Comparison of ENCODE assay signal across 8 mouse cellular contexts in the genomic region with DNA sequence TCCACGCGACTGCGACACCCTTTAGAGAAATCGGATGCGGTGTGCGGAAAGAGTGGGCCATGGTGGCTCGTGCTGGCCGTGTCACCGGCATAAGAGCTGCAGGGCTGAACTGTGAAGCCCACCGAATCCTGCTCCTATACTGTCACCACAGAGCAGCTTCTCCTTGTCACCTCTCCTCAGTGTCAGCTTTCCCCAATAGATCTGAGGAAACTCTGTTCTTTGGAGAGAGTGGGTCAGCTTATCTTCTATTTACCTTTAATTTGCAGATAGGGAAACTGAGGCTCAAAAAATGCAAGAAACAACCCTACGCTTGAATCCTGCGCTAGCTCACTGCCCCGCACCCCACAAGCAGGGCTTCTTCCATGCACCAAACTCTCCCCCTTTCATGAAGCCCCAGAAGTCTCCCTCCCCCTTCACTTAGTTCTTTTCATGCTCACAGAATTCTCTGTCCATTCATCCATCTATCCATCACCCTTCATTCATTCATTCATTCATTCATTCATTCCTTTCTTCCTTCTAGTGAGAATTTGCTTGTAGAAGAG. TPM values are rescaled to one million over a fixed set of nuclear protein-coding genes. Genes with fewer than 3 reads are reported as not detected.
DNase-seq lines count a peak whose midpoint lies in the region; ATAC-seq and TF ChIP-seq lines count a peak whose summit lies in the region.

No protein-coding gene starts in this region.

- no peak for DNase-seq in gastrocnemius, adult 2 months
- no peak for DNase-seq in gastrocnemius, postnatal 4 days (ENCODE audit: low spot score in 2 of 2)
- DNase-seq in testis, postnatal 14 days (ENCODE audit: low spot score), result no peak
- DNase-seq in MN1 (ENCODE audit: low spot score), result no peak

- ATAC-seq in limb, embryonic 15.5 days (ENCODE audit: insufficient number of reproducible peaks, low FRiP score, low TSS enrichment, low read depth), result no peak; the same call in 1 of the 2 replicates
- no peak for ATAC-seq in stomach, embryonic 16.5 days (ENCODE audit: insufficient read depth, low FRiP score)
- no peak for ATAC-seq in frontal cortex, adult (ENCODE audit: low TSS enrichment)

- no peaks in the 10 kb centered on the region for H3K9me3 ChIP-seq in limb, embryonic 15.5 days
- no peaks in the 10 kb centered on the region; the same call in 1 of the 2 replicates for H3K9me3 ChIP-seq in stomach, embryonic 16.5 days (replicated peaks; ENCODE audit: control insufficient read depth, low read length)

- TF ChIP-seq CTCF in gastrocnemius, adult 2 months (IDR thresholded peaks at IDR 0.05), result no peak
- no peak for TF ChIP-seq CTCF in testis, adult 2 months (IDR thresholded peaks at IDR 0.05; ENCODE audit: control insufficient read depth, insufficient read depth, insufficient replicate concordance, low read depth, low read length)

- H3K4me2 ChIP-seq in limb, embryonic 15.5 days, result peak overlapping the region; percentile 72
- peak overlapping the region; percentile 72 for H3K4me2 ChIP-seq in stomach, embryonic 16.5 days (ENCODE audit: low read depth, low read length)

- peak overlapping the region; percentile 95 for H3K27ac ChIP-seq in gastrocnemius, adult 2 months
- H3K27ac ChIP-seq in testis, adult 2 months (ENCODE audit: control insufficient read depth, insufficient read depth, low read depth, low read length), result peak overlapping the region; percentile 59
- peak overlapping the region; percentile 91 for H3K27ac ChIP-seq in limb, embryonic 15.5 days
- H3K27ac ChIP-seq in stomach, embryonic 16.5 days (ENCODE audit: low read length), result peak overlapping the region; percentile 87

- H3K4me3 ChIP-seq in gastrocnemius, adult 2 months, result peak overlapping the region; percentile 85
- peak overlapping the region; percentile 91 for H3K4me3 ChIP-seq in testis, adult 2 months (ENCODE audit: control insufficient read depth, low read depth, low read length)
- peak overlapping the region; percentile 79 for H3K4me3 ChIP-seq in limb, embryonic 15.5 days
- peak overlapping the region; percentile 78 for H3K4me3 ChIP-seq in stomach, embryonic 16.5 days (replicated peaks; ENCODE audit: low read length)

- H3K36me3 ChIP-seq in testis, adult 2 months (ENCODE audit: control insufficient read depth, insufficient read depth, low read length), result no peaks in the 10 kb centered on the region
- H3K36me3 ChIP-seq in limb, embryonic 15.5 days, result no peaks in the 10 kb centered on the region
- H3K36me3 ChIP-seq in stomach, embryonic 16.5 days (ENCODE audit: control insufficient read depth, insufficient read depth, low read length), result no peaks in the 10 kb centered on the region

- peaks cover 8% of the 10 kb centered on the region for H3K4me1 ChIP-seq in testis, adult 2 months (ENCODE audit: control insufficient read depth, insufficient read depth, low read length)
- peaks cover 28% of the 10 kb centered on the region for H3K4me1 ChIP-seq in limb, embryonic 15.5 days
- peaks cover 11% of the 10 kb centered on the region for H3K4me1 ChIP-seq in stomach, embryonic 16.5 days (ENCODE audit: control insufficient read depth, insufficient read depth, low read length)

- 9% methylated on average over 13 of the region's 13 CpGs for WGBS in limb, embryonic 15.5 days
- 12% methylated on average over 13 of the region's 13 CpGs for WGBS in stomach, embryonic 16.5 days

- H3K27me3 ChIP-seq in testis, adult 2 months (ENCODE audit: control insufficient read depth, insufficient read depth, low read length), result no peaks in the 10 kb centered on the region
- no peaks in the 10 kb centered on the region for H3K27me3 ChIP-seq in limb, embryonic 15.5 days
- H3K27me3 ChIP-seq in stomach, embryonic 16.5 days (ENCODE audit: control insufficient read depth, insufficient read depth, low read length), result no peaks in the 10 kb centered on the region

- peak overlapping the region; percentile 92 for H3K9ac ChIP-seq in limb, embryonic 15.5 days
- peak overlapping the region; percentile 95 for H3K9ac ChIP-seq in stomach, embryonic 16.5 days (ENCODE audit: low read length)

- intact Hi-C loops in gastrocnemius, adult 2 months (cut with DNase I), result loop anchor here (2.0 kb wide), 1 partner anchor 26 kb away; a partner anchor contains a TSS

- no peak for TF ChIP-seq POLR2A in testis, adult 2 months (IDR thresholded peaks at IDR 0.05; ENCODE audit: control insufficient read depth, low read depth, low read length)

RNA-seq across cellular contexts. Expression of a gene that starts 0.4 kb away (rescaled TPM):
- 10 to 100 TPM; 34.4 to 52.4 TPM for total RNA-seq in gastrocnemius, adult 2 months (2021)
- 100 to 1,000 TPM; 113 to 127 TPM for total RNA-seq in gastrocnemius, postnatal 4 days (2021)
- 41.1 and 41.3 TPM in 2 replicates for polyA plus RNA-seq in testis, adult 2 months (2012; rRNA removed)
- 31.9 and 34.7 TPM in 2 replicates for polyA plus RNA-seq in limb, embryonic 15.5 days (2015; fragmentation: Nextera tagmentation; extraction: Ambion mirVana)
- 24.7 and 27.3 TPM in 2 replicates for polyA plus RNA-seq in stomach, embryonic 16.5 days (2015; fragmentation: Nextera tagmentation; extraction: Ambion mirVana)

RNA-seq across cellular contexts. Expression of a gene that starts 26.0 kb away (rescaled TPM):
- 10 to 100 TPM; 25.4 to 27.0 TPM for total RNA-seq in gastrocnemius, adult 2 months (2021)
- 10 to 100 TPM; 41.3 to 46.5 TPM for total RNA-seq in gastrocnemius, postnatal 4 days (2021)
- 43.2 and 54.8 TPM in 2 replicates for polyA plus RNA-seq in testis, adult 2 months (2012; rRNA removed)
- polyA plus RNA-seq in limb, embryonic 15.5 days (2015; fragmentation: Nextera tagmentation; extraction: Ambion mirVana), result 69.8 and 71.6 TPM in 2 replicates
- 67.5 and 73.8 TPM in 2 replicates for polyA plus RNA-seq in stomach, embryonic 16.5 days (2015; fragmentation: Nextera tagmentation; extraction: Ambion mirVana)

RNA-seq across cellular contexts. Expression of a gene that starts 57.4 kb away (rescaled TPM):
- 100 to 1,000 TPM in 1 of 2 experiments, 10 to 100 TPM in 1; 96.4 to 101 TPM for total RNA-seq in gastrocnemius, adult 2 months (2021)
- total RNA-seq in gastrocnemius, postnatal 4 days (2021), result 10 to 100 TPM; 88.4 to 88.6 TPM
- 7.9 and 8.7 TPM in 2 replicates for polyA plus RNA-seq in testis, adult 2 months (2012; rRNA removed)
- 35.1 and 42.8 TPM in 2 replicates for polyA plus RNA-seq in limb, embryonic 15.5 days (2015; fragmentation: Nextera tagmentation; extraction: Ambion mirVana)
- 49.4 and 49.5 TPM in 2 replicates for polyA plus RNA-seq in stomach, embryonic 16.5 days (2015; fragmentation: Nextera tagmentation; extraction: Ambion mirVana)
